Mouse (Mus musculus) C2C12 (cell line): ENCODE results near the gene Acsm1.

Source experiments
- CTCF ChIP-seq: IDR thresholded peaks from one replicate; pipeline ENCODE4 v1.5.1; 2011; ENCODE audit not compliant: control insufficient read depth, insufficient read depth, insufficient read length
- MAX ChIP-seq: IDR thresholded peaks from one replicate; pipeline ENCODE4 v1.6.1; 2011; ENCODE audit warnings: mild to moderate bottlenecking, control low read depth
- MYOD1 ChIP-seq: IDR thresholded peaks from one replicate; pipeline ENCODE4 v1.6.1; 2011; ENCODE audit warnings: low read depth; ENCODE audit not compliant: control insufficient read depth, insufficient read length
- MYOG ChIP-seq: IDR thresholded peaks from one replicate; pipeline ENCODE4 v1.6.1; 2011; ENCODE audit not compliant: control insufficient read depth, insufficient read length; ENCODE audit errors: extremely low read depth
- USF1 ChIP-seq: IDR thresholded peaks from one replicate; pipeline ENCODE4 v1.6.1; 2011; ENCODE audit warnings: low read depth, mild to moderate bottlenecking, control low read depth, moderate library complexity

- TF ChIP-seq CTCF (no peak), MYOD1 (no peak), USF1 (no peak), MAX (no peak), MYOG (no peak)
These were observed 11.5 kb upstream of the Acsm1 start for GRCm38 (mm10) chr7:119595306-119595705.
